Mouse (Mus musculus): Measurements from ENCODE around the gene Rab31. TPM values are rescaled to one million over a fixed set of nuclear protein-coding genes. Genes with fewer than 3 reads are reported as not detected.

Rab31 gene
- polyA plus RNA-seq, 1 experiment from 2014 or later = 6.9 TPM

DNA sequence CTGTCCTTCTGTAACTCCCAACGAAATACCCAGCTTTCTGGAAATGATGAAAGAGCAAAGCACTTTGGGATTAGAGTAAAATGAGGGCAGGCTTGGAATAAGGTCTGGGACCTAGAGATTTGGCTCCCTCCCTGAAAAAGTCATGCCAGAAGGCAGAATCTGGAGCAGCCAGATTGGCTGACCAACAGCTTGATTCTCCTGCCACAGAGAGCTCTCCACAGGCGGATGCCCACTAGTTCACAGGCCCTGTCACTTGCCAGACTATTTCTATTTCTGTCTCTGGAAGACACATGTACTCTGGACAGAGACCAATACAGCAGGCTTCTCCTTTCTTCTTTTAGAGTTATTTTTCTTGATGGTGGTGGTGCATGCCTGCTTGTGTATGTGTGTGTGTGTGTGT is 88.8 kb downstream of the Rab31 start:
- Histone ChIP-seq H3K36me3 (ENCODE audit: control insufficient read depth, insufficient read depth) (no peaks in the 10 kb centered on the region), H3K4me1 (ENCODE audit: control insufficient read depth, low read depth, low read length) (no peaks in the 10 kb centered on the region), H3K4me3 (ENCODE audit: low read depth, low read length) (no peak overlapping the region), H3K9ac (ENCODE audit: low read depth, low read length) (no peak overlapping the region), H3K27ac (ENCODE audit: low read length) (no peak overlapping the region), H3K27me3 (ENCODE audit: control insufficient read depth, insufficient read depth, low read depth, low read length) (no peaks in the 10 kb centered on the region), H3K9me3 (replicated peaks; ENCODE audit: control insufficient read depth, low read length) (no peaks in the 10 kb centered on the region), H3K4me2 (ENCODE audit: low read depth, low read length) (no peak overlapping the region)
- ATAC-seq (ENCODE audit: low read depth) = no peak
- 51% methylated on average over 2 of the region's 2 CpGs for WGBS (ENCODE audit: insufficient replicate concordance)

DNA sequence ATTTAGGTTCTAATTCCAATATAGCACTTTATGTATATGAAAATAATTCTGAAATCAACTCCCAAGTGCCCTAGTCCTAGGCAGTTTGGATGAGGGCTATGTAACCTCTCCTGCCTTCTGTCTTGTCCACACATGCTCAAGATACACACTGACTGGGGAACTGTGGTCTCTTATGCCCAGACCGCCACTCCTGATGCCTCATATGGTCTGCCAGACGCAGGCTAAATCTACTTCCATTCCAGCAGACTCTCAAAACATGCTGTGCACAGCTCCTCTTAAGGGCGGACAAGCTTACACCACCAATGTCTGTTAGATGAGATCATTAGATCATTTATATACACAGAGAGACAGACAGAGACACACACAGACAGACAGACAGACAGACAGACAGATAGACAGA is 89.2 kb downstream of the Rab31 start:
- no peak overlapping the region for H3K9ac ChIP-seq (ENCODE audit: low read depth, low read length)
- no peak overlapping the region for H3K4me3 ChIP-seq (ENCODE audit: low read depth, low read length)
- no peaks in the 10 kb centered on the region for H3K36me3 ChIP-seq (ENCODE audit: control insufficient read depth, insufficient read depth)
- no peak for ATAC-seq (ENCODE audit: low read depth)
- H3K4me1 ChIP-seq (ENCODE audit: control insufficient read depth, low read depth, low read length) = no peaks in the 10 kb centered on the region
- no peak overlapping the region for H3K4me2 ChIP-seq (ENCODE audit: low read depth, low read length)
- 60% methylated on average over 3 of the region's 3 CpGs for whole genome bisulfite sequencing (ENCODE audit: insufficient replicate concordance)
- no peaks in the 10 kb centered on the region for H3K27me3 ChIP-seq (ENCODE audit: control insufficient read depth, insufficient read depth, low read depth, low read length)
- H3K27ac ChIP-seq (ENCODE audit: low read length) = no peak overlapping the region
- no peaks in the 10 kb centered on the region for H3K9me3 ChIP-seq (replicated peaks; ENCODE audit: control insufficient read depth, low read length)

DNA sequence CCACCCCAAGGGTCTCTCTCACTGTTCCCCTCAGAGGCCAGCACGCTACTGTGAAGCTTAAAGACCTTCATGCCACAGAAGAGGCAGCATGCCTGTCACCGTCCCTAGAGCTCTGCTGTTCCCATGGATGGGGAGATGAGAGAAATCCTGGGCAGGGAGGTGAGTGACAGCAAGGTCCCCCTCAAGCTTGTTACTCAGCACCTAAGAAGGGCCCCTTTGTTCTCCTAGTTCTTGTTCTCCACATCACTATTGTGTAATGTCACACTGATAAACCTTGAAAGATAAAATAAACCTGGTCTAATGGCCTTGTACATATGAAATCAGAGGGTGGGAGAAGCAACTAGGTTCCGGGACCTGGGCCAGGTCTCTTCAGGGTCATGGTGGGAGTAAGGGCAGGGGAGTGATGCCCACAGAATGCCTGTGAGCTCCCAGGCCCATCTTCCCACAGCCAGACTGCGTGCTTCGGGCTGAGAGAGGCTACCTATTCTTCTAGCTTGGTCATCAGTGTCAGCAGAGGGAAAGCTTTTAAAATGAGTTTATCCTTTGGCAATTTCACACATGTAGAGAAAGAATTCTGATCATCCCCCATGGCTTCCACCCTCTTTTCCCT is 90.4 kb downstream of the Rab31 start:
- H3K9ac ChIP-seq (ENCODE audit: low read depth, low read length) = no peak overlapping the region
- WGBS (ENCODE audit: insufficient replicate concordance) = 75% methylated on average over 5 of the region's 5 CpGs
- H3K27me3 ChIP-seq (ENCODE audit: control insufficient read depth, insufficient read depth, low read depth, low read length) = no peaks in the 10 kb centered on the region
- no peak for ATAC-seq (ENCODE audit: low read depth)
- H3K4me3 ChIP-seq (ENCODE audit: low read depth, low read length) = no peak overlapping the region
- H3K9me3 ChIP-seq (replicated peaks; ENCODE audit: control insufficient read depth, low read length) = no peaks in the 10 kb centered on the region
- H3K36me3 ChIP-seq (ENCODE audit: control insufficient read depth, insufficient read depth) = no peaks in the 10 kb centered on the region
- H3K4me2 ChIP-seq (ENCODE audit: low read depth, low read length) = no peak overlapping the region
- no peak overlapping the region for H3K27ac ChIP-seq (ENCODE audit: low read length)
- no peaks in the 10 kb centered on the region for H3K4me1 ChIP-seq (ENCODE audit: control insufficient read depth, low read depth, low read length)

DNA sequence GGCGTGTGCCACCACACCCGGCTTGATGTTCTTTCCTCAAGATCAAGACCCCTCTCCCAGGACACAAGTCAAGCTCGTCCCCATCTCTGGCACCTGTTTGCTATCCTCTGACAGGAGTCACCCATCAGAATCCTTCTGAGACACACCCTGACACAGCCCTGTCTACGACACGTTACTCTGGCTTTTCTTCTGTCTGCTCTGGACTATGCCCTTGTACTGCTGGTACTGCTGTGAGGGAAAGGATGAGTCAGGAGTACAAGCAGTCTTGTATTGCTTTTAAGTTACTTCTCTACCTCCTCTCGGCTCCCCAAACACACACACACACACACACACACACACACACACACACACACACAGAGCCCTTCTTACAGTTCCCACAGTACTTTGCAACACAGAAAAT is 91.0 kb downstream of the Rab31 start:
- Histone ChIP-seq H3K27me3 (ENCODE audit: control insufficient read depth, insufficient read depth, low read depth, low read length) (no peaks in the 10 kb centered on the region), H3K27ac (ENCODE audit: low read length) (no peak overlapping the region), H3K9ac (ENCODE audit: low read depth, low read length) (no peak overlapping the region), H3K9me3 (replicated peaks; ENCODE audit: control insufficient read depth, low read length) (no peaks in the 10 kb centered on the region), H3K4me3 (ENCODE audit: low read depth, low read length) (no peak overlapping the region), H3K4me2 (ENCODE audit: low read depth, low read length) (no peak overlapping the region), H3K36me3 (ENCODE audit: control insufficient read depth, insufficient read depth) (no peaks in the 10 kb centered on the region), H3K4me1 (ENCODE audit: control insufficient read depth, low read depth, low read length) (no peaks in the 10 kb centered on the region)
- no peak for ATAC-seq (ENCODE audit: low read depth)
- WGBS (ENCODE audit: insufficient replicate concordance) = 56% methylated on average over 6 of the region's 6 CpGs

DNA sequence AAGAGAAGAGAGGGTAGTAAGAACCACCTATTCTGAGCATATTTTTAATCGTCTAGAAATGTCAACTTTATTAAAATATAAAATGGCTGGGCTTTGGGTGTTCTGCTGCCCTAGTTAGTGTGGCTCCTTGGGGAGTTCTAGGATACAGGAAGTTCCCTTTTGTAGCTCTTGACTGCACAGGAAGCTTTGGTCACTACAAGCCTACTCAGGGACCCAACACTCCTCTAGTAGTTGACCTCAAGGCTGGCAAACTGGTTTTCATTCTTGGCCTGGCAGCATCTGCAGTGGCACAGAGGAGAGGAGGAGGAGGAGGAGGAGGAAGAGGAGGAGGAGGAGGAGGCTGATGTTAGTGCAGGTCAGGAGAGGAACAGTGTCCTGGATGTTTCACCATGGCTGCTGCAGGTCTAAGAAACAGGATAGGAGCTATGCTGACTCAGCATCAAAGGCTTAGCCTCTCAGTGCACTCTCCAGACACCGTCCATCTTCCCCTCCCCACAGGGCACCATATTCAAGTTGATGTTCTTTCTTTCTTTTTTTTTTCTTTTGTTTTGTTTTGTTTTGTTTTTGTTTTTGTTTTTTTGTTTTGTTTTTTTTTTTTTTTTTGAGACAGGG is 91.6 kb downstream of the Rab31 start:
- no peak for ATAC-seq (ENCODE audit: low read depth)
- Histone ChIP-seq H3K4me2 (ENCODE audit: low read depth, low read length) (no peak overlapping the region), H3K4me3 (ENCODE audit: low read depth, low read length) (no peak overlapping the region), H3K4me1 (ENCODE audit: control insufficient read depth, low read depth, low read length) (no peaks in the 10 kb centered on the region), H3K27me3 (ENCODE audit: control insufficient read depth, insufficient read depth, low read depth, low read length) (no peaks in the 10 kb centered on the region), H3K9ac (ENCODE audit: low read depth, low read length) (no peak overlapping the region), H3K27ac (ENCODE audit: low read length) (no peak overlapping the region), H3K36me3 (ENCODE audit: control insufficient read depth, insufficient read depth) (no peaks in the 10 kb centered on the region), H3K9me3 (replicated peaks; ENCODE audit: control insufficient read depth, low read length) (no peaks in the 10 kb centered on the region)
- 46% methylated on average over 2 of the region's 2 CpGs for whole genome bisulfite sequencing (ENCODE audit: insufficient replicate concordance)

DNA sequence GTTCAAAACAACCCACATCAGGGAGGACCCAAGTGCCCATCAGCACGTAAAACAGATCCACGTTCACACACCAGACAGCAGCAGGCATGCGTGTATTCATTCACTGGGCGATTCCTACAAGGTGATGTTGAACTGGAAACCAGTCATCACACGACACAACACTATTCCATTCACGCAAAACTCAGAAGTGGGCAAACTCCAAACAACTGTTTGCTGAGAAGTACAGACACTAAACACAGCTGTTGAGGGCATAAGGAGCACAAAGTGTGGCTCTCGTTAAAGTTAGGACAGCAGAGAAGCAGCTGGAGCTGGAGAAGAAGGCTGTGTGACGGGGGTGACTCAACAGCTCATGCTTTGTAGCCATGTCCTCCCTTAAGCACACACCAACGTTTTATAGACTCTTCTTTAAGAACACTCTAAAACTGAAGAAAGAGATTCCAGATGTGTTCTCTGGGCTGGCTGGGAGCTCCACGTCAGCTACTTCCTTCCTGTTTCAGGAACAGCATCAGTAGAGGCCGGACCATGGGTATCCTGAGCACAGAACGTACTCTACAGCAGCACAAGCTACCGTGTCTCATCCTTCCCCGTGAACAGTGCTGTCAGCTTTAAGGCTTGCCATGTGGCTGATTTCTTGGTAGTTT is 92.6 kb downstream of the Rab31 start:
- H3K4me1 ChIP-seq (ENCODE audit: control insufficient read depth, low read depth, low read length) = peaks cover 2% of the 10 kb centered on the region
- H3K4me2 ChIP-seq (ENCODE audit: low read depth, low read length) = no peak overlapping the region
- H3K36me3 ChIP-seq (ENCODE audit: control insufficient read depth, insufficient read depth) = no peaks in the 10 kb centered on the region
- H3K9ac ChIP-seq (ENCODE audit: low read depth, low read length) = no peak overlapping the region
- no peak overlapping the region for H3K27ac ChIP-seq (ENCODE audit: low read length)
- no peak overlapping the region for H3K4me3 ChIP-seq (ENCODE audit: low read depth, low read length)
- 59% methylated on average over 14 of the region's 14 CpGs for WGBS (ENCODE audit: insufficient replicate concordance)
- no peaks in the 10 kb centered on the region for H3K9me3 ChIP-seq (replicated peaks; ENCODE audit: control insufficient read depth, low read length)
- no peak for ATAC-seq (ENCODE audit: low read depth)
- H3K27me3 ChIP-seq (ENCODE audit: control insufficient read depth, insufficient read depth, low read depth, low read length) = no peaks in the 10 kb centered on the region

DNA sequence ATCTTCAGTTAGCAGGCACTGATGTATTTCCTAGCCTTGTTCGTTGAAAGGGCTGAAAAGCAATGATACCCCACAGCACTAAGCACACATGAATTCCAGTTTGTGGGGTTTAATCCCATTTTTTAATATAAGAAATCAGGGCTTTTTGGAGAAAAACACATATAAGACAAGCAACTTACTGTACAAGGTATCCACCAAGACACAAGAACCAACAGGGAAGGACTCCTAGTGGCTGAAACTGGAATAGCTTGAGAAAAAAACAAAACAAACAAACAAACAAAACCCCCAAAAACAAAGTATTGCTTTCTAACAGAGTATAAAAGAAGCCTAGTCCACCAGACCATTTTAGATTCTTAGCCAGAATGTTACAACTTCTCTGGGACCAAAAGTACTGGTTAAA is 94.8 kb downstream of the Rab31 start:
- no peaks in the 10 kb centered on the region for H3K27me3 ChIP-seq (ENCODE audit: control insufficient read depth, insufficient read depth, low read depth, low read length)
- 30% methylated on average over 1 of the region's 1 CpGs for WGBS (ENCODE audit: insufficient replicate concordance)
- no peaks in the 10 kb centered on the region for H3K36me3 ChIP-seq (ENCODE audit: control insufficient read depth, insufficient read depth)
- no peak overlapping the region for H3K27ac ChIP-seq (ENCODE audit: low read length)
- no peak overlapping the region for H3K4me3 ChIP-seq (ENCODE audit: low read depth, low read length)
- H3K4me1 ChIP-seq (ENCODE audit: control insufficient read depth, low read depth, low read length) = peaks cover 3% of the 10 kb centered on the region
- ATAC-seq (ENCODE audit: low read depth) = no peak
- no peak overlapping the region for H3K4me2 ChIP-seq (ENCODE audit: low read depth, low read length)
- no peak overlapping the region for H3K9ac ChIP-seq (ENCODE audit: low read depth, low read length)
- H3K9me3 ChIP-seq (replicated peaks; ENCODE audit: control insufficient read depth, low read length) = no peaks in the 10 kb centered on the region

DNA sequence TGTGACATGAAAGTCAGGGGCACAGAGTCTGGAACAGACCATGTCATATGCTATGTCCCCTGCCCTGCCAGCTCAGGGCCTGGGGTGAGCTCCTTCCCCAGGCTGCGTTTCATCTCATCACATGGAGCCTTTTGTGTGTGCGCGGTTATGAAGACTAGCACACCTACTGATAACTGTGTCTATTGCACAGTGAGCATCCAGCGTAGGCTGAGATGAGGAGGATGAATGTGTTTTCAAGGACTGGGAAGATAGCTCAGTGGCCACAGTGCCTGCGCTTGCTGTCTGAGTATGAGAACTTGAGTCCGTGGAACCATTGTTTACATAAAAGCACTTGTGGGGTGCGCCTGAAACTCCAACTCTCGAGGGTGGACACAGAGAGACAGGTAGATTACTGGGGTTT is 96.0 kb downstream of the Rab31 start:
- Histone ChIP-seq H3K4me3 (ENCODE audit: low read depth, low read length) (no peak overlapping the region), H3K4me2 (ENCODE audit: low read depth, low read length) (no peak overlapping the region), H3K36me3 (ENCODE audit: control insufficient read depth, insufficient read depth) (no peaks in the 10 kb centered on the region), H3K4me1 (ENCODE audit: control insufficient read depth, low read depth, low read length) (peaks cover 3% of the 10 kb centered on the region), H3K27me3 (ENCODE audit: control insufficient read depth, insufficient read depth, low read depth, low read length) (no peaks in the 10 kb centered on the region), H3K9me3 (replicated peaks; ENCODE audit: control insufficient read depth, low read length) (no peaks in the 10 kb centered on the region), H3K9ac (ENCODE audit: low read depth, low read length) (no peak overlapping the region), H3K27ac (ENCODE audit: low read length) (no peak overlapping the region)
- WGBS (ENCODE audit: insufficient replicate concordance) = 79% methylated on average over 8 of the region's 8 CpGs
- no peak for ATAC-seq (ENCODE audit: low read depth)

DNA sequence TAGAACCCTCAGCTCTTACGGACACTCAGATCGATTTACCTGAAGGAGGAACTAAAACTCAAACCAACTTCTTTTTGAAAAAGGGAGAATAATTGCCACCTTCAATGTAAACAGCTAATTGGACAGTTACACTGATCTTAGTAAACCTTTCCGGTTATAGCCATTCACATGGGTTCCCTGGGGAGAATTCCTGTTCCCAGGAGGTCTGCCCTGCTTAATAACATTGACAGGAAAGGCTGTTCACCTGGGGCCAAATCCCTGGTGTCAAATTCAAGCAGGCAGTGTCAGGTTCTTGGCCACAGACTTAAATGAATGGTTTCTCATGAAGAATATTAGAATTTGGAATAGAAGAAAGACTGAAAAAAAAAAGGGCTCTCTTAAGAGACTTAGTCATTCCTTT is 96.6 kb downstream of the Rab31 start:
- WGBS (ENCODE audit: insufficient replicate concordance) = 73% methylated on average over 3 of the region's 3 CpGs
- no peak for ATAC-seq (ENCODE audit: low read depth)
- H3K9me3 ChIP-seq (replicated peaks; ENCODE audit: control insufficient read depth, low read length) = no peaks in the 10 kb centered on the region
- H3K27ac ChIP-seq (ENCODE audit: low read length) = no peak overlapping the region
- no peaks in the 10 kb centered on the region for H3K36me3 ChIP-seq (ENCODE audit: control insufficient read depth, insufficient read depth)
- no peaks in the 10 kb centered on the region for H3K27me3 ChIP-seq (ENCODE audit: control insufficient read depth, insufficient read depth, low read depth, low read length)
- no peak overlapping the region for H3K4me2 ChIP-seq (ENCODE audit: low read depth, low read length)
- H3K9ac ChIP-seq (ENCODE audit: low read depth, low read length) = no peak overlapping the region
- peaks cover 3% of the 10 kb centered on the region for H3K4me1 ChIP-seq (ENCODE audit: control insufficient read depth, low read depth, low read length)
- H3K4me3 ChIP-seq (ENCODE audit: low read depth, low read length) = no peak overlapping the region

All from liver, embryonic 16.5 days (tissue).